Mouse (Mus musculus): ENCODE data around the gene Rab30. TPM values are rescaled to one million over a fixed set of nuclear protein-coding genes. Genes with fewer than 3 reads are reported as not detected.

The Rab30 gene
- polyA plus RNA-seq, 1 experiment: 38.7 TPM

DNA sequence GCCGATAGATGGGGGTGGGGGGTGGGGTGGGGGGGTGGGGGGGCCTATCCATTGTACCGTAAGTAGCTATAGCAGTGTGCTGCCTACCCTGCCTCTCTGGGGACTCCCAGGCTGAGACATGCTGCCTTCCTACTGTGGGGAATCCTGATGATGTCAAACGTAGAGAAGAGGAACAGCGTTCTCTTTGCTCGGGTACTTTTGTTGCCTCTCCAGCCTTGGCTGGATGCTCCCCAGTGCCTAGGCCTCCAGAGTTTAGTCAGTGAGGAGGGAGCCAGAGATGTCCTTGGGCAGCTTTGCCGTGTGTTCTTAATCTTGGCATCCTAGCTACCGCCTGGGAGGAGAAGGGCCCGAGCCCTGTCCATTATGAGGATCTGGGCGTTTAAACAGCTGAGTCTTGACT, 41.1 kb downstream of the Rab30 start:
- TF ChIP-seq POLR2A (IDR thresholded peaks at IDR 0.05; ENCODE audit: low read depth, low read length) (no peak), CTCF (IDR thresholded peaks at IDR 0.05; ENCODE audit: borderline replicate concordance, insufficient read depth, low read length) (no peak)
- H3K27ac ChIP-seq (ENCODE audit: insufficient read depth, low read length): no peak overlapping the region
- H3K4me3 ChIP-seq (ENCODE audit: insufficient read depth, low read length): no peak overlapping the region
- peaks cover 5% of the 10 kb centered on the region; the same call in 1 of the 2 replicates for H3K4me1 ChIP-seq (ENCODE audit: control insufficient read depth, insufficient read depth, low read length)

GRCm38 (mm10) chr7:92783166-92783806, 41.9 kb downstream of the Rab30 start:
- no peak for TF ChIP-seq POLR2A (IDR thresholded peaks at IDR 0.05; ENCODE audit: low read depth, low read length)
- TF ChIP-seq CTCF (IDR thresholded peaks at IDR 0.05; ENCODE audit: borderline replicate concordance, insufficient read depth, low read length): no peak
- peaks cover 5% of the 10 kb centered on the region; the same call in 1 of the 2 replicates for H3K4me1 ChIP-seq (ENCODE audit: control insufficient read depth, insufficient read depth, low read length)
- no peak overlapping the region for H3K27ac ChIP-seq (ENCODE audit: insufficient read depth, low read length)
- no peak overlapping the region for H3K4me3 ChIP-seq (ENCODE audit: insufficient read depth, low read length)

- no peak overlapping the region for H3K4me3 ChIP-seq (ENCODE audit: insufficient read depth, low read length)
- peaks cover 3% of the 10 kb centered on the region; the same call in 1 of the 2 replicates for H3K4me1 ChIP-seq (ENCODE audit: control insufficient read depth, insufficient read depth, low read length)
- H3K27ac ChIP-seq (ENCODE audit: insufficient read depth, low read length): no peak overlapping the region
- TF ChIP-seq CTCF (IDR thresholded peaks at IDR 0.05; ENCODE audit: borderline replicate concordance, insufficient read depth, low read length): no peak
- no peak for TF ChIP-seq POLR2A (IDR thresholded peaks at IDR 0.05; ENCODE audit: low read depth, low read length)
Measured at GRCm38 (mm10) chr7:92783914-92784313, 42.5 kb downstream of the Rab30 start.

- H3K4me1 ChIP-seq (ENCODE audit: control insufficient read depth, insufficient read depth, low read length): no peaks in the 10 kb centered on the region
- no peak for TF ChIP-seq CTCF (IDR thresholded peaks at IDR 0.05; ENCODE audit: borderline replicate concordance, insufficient read depth, low read length)
- no peak for TF ChIP-seq POLR2A (IDR thresholded peaks at IDR 0.05; ENCODE audit: low read depth, low read length)
- H3K27ac ChIP-seq (ENCODE audit: insufficient read depth, low read length): no peak overlapping the region; the same call in 1 of the 2 replicates
- H3K4me3 ChIP-seq (ENCODE audit: insufficient read depth, low read length): no peak overlapping the region
Measured at GRCm38 (mm10) chr7:92795749-92796148, 54.3 kb downstream of the Rab30 start.

DNA sequence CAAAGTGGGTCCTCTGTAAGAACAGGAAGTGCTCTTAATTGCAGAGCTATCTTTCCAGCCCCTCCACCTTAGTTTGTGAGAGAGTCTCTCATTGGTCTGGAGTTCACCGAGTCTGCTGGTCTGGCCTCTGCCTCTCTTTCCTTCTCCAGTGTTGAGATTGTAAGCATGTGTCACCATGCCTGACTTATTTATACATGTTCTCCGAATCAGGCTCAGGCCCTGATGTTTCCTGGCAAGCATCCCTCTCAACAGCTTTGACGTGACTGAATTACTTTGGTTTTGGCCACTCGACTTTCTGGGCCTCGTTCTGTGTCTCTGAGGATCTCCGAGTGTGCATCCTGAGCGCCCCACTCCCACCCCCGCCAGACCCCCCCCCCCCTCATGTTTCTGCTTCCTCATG, 55.4 kb downstream of the Rab30 start:
- peaks cover 4% of the 10 kb centered on the region; the same call in 1 of the 2 replicates for H3K4me1 ChIP-seq (ENCODE audit: control insufficient read depth, insufficient read depth, low read length)
- H3K4me3 ChIP-seq (ENCODE audit: insufficient read depth, low read length): no peak overlapping the region
- H3K27ac ChIP-seq (ENCODE audit: insufficient read depth, low read length): no peak overlapping the region
- TF ChIP-seq CTCF (IDR thresholded peaks at IDR 0.05; ENCODE audit: borderline replicate concordance, insufficient read depth, low read length) (no peak), POLR2A (IDR thresholded peaks at IDR 0.05; ENCODE audit: low read depth, low read length) (no peak)

DNA sequence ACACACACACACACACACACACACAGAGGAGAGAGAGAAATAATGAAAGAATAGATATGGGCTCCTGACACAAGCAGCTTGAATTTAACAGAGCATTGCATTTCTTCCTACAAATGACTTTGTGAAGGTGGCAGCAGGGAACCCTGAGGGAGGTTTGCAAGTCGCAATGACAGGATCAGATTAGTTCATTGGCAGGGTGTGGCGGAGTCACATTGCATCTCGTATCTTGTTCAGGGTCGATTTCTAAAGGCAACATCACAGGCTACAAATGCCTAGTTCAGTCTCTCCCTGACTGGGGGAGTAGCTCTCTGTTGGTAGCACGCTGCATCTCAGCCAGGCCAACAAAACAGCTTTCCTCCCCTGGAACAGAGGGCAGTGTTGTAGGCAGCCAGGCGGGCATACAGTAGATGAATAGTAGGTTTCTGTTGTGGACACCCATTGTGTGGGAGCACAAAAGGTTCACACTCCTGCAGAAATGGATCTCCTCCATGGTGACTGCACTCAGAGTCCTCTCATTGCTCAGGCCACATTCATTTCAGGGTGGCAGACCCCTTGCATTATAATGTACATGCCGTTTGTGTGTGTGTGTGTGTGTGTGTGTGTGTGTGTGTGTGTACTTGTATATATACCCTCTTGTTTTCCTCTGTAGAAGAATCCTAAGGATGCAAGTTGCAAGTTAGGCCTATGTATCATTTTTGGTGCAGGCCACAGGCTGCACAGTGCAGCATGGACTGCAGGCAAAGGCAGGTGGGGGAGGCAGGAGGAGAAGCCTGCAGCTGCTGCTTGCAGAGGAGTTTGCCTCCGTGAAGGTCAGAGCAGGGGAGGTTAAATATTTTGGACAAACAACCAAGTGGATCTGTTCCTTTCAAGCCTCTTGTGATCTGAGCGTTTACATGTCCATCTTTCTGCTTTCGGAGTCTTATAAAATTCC, 58.5 kb downstream of the Rab30 start:
- TF ChIP-seq POLR2A (IDR thresholded peaks at IDR 0.05; ENCODE audit: low read depth, low read length): no peak

DNA sequence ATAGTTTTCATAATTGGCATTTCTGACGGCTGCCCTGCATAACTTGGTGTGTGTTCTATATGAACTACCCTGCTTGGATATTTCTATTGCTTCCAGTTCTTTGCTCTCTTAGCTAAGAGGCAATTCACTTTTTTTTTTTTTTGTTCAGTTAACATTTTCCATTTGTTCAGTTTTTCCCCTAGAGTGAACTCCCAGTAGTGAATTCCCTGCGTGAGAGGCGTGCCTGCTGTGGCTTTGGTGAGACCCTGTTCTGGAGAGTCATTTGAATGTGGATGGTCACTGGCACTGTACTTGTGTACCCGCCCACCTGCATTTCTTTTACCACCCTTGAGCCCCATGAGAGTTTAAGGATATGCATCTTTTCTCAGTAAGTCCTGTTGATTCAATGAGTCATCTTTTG, 60.8 kb downstream of the Rab30 start:
- Histone ChIP-seq H3K4me3 (ENCODE audit: insufficient read depth, low read length) (no peak overlapping the region), H3K27ac (ENCODE audit: insufficient read depth, low read length) (no peak overlapping the region; the same call in 1 of the 2 replicates), H3K4me1 (ENCODE audit: control insufficient read depth, insufficient read depth, low read length) (peaks cover 8% of the 10 kb centered on the region)
- TF ChIP-seq CTCF (IDR thresholded peaks at IDR 0.05; ENCODE audit: borderline replicate concordance, insufficient read depth, low read length) (no peak), POLR2A (IDR thresholded peaks at IDR 0.05; ENCODE audit: low read depth, low read length) (no peak)

More for the DNA sequence above, 58.5 kb downstream of the Rab30 start:
- Histone ChIP-seq H3K27ac (ENCODE audit: insufficient read depth, low read length) (no peak overlapping the region), H3K4me1 (ENCODE audit: control insufficient read depth, insufficient read depth, low read length) (peaks cover 8% of the 10 kb centered on the region), H3K4me3 (ENCODE audit: insufficient read depth, low read length) (no peak overlapping the region)

GRCm38 (mm10) chr7:92803191-92803590, 61.8 kb downstream of the Rab30 start:
- no peak overlapping the region for H3K27ac ChIP-seq (ENCODE audit: insufficient read depth, low read length)
- TF ChIP-seq POLR2A (IDR thresholded peaks at IDR 0.05; ENCODE audit: low read depth, low read length): no peak
- no peak for TF ChIP-seq CTCF (IDR thresholded peaks at IDR 0.05; ENCODE audit: borderline replicate concordance, insufficient read depth, low read length)
- peaks cover 8% of the 10 kb centered on the region for H3K4me1 ChIP-seq (ENCODE audit: control insufficient read depth, insufficient read depth, low read length)
- H3K4me3 ChIP-seq (ENCODE audit: insufficient read depth, low read length): no peak overlapping the region

DNA sequence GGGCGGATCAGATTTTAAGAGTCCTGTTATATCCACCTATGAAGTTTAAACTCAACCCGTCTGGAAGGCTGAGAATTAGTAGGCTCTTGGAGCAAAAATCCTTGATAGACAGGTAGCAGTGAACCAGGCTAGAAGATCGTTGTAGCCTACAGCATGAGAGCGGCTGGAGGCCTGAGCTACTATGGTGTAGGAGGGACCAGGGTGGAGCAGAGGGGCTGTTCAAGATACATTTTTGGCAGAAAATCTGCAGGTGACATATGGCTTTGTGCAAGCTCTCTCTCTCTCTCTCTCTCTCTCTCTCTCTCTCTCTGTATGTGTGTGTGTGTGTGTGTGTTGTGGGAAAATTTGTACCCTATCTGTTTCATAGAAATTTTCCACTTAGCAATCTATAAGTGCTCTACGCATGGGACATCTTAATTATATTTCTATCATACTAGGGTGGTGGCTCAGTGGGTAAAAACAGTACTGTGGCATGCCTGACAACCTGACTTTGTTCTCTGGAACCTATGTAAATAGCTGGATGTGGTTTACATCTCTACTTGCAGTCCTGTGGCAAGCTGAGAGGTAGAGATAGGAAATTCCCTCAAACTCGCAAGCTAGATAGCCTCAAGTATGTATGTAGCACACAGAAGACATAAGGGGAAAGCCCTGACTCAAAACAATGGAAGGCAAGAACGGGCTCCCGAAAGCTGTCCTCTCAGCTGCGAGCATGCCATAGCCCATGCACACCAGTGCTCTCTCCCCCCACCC, 63.7 kb downstream of the Rab30 start:
- Histone ChIP-seq H3K4me3 (ENCODE audit: insufficient read depth, low read length) (no peak overlapping the region), H3K4me1 (ENCODE audit: control insufficient read depth, insufficient read depth, low read length) (peaks cover 8% of the 10 kb centered on the region), H3K27ac (ENCODE audit: insufficient read depth, low read length) (no peak overlapping the region)
- TF ChIP-seq POLR2A (IDR thresholded peaks at IDR 0.05; ENCODE audit: low read depth, low read length) (no peak), CTCF (IDR thresholded peaks at IDR 0.05; ENCODE audit: borderline replicate concordance, insufficient read depth, low read length) (no peak)
